Mouse (Mus musculus) ES-Bruce4 (cell line): Measurements from ENCODE around the gene Unc13b.

ENCODE experiments used
- CTCF ChIP-seq: IDR thresholded peaks from one replicate; pipeline ENCODE4 v1.8.1; 2011; ENCODE audit warnings: low read depth, low read length
- POLR2A ChIP-seq: IDR thresholded peaks from one replicate; pipeline ENCODE4 v1.8.1; 2011; ENCODE audit warnings: low read length; ENCODE audit not compliant: insufficient read depth

GRCm38 (mm10) chr4:43024673-43025072 is 34.1 kb upstream of the Unc13b start:
- TF ChIP-seq CTCF (no peak), POLR2A (no peak)
